Mouse (Mus musculus) G1E (cell line): ENCODE measurements around the gene Zfp992.

Experiments
- CTCF ChIP-seq: IDR thresholded peaks from 2 replicates; pipeline ENCODE4 v1.5.1; 2012; ENCODE audit warnings: low read depth, low read length, inconsistent platforms, mixed read lengths
- GATA1 ChIP-seq: IDR thresholded peaks from 2 replicates; pipeline ENCODE4 v1.6.1; 2012; ENCODE audit warnings: borderline replicate concordance, low read length, inconsistent platforms, mixed read lengths

- TF ChIP-seq GATA1, result no peak
- TF ChIP-seq CTCF, result no peak
Measured at GRCm38 (mm10) chr4:146494980-146495379, 46.2 kb downstream of the Zfp992 start.
